Mouse (Mus musculus) spleen, postnatal 14 days (tissue): ENCODE measurements around the gene Micu2.

ENCODE experiments used
- DNase-seq, 2 experiments: peaks; one replicate each; pipeline ENCODE4 v3.0.0; 2021 to 2022; ENCODE audit warnings: low spot score in 2 of 2

The Micu2 gene

DNA sequence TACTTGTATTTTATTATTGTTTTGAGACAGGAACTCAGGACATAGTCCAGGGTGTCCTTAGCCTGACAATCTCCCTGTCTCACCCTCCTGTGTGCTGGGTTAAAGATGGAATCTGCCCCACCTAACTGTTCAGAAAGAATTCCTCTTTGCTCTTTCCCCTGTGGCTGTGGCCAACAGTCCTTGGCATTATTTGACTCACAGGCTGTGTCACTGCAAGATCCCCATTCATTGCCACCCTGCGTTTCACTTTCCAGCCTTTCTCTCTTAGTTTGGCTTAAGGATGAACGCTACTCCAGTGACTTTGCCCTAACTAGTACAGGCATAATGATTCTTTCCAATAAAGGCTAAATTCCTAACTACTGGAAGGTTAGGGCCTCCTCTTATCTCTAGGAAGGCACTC lies 104.7 kb downstream of the Micu2 start:
- DNase-seq = no peak

DNA sequence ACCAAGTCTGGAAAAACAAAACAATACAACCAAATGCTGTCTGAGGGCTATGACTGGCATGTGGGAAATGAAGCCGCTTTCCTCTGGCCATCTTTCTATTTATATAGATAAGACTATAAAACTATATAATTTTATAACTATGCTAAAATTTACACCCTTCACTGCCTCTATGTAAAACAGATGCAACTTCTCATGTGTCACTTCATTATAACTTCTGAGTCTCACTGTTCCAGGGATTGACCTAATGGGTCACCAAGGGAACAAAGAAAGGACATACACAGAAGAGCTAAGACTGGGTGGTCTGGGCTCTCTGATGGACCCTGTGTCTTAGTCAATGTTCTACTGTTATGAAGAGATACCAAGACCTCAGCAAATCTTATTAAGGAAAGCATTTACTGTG lies 106.1 kb downstream of the Micu2 start:
- DNase-seq = no peak

DNA sequence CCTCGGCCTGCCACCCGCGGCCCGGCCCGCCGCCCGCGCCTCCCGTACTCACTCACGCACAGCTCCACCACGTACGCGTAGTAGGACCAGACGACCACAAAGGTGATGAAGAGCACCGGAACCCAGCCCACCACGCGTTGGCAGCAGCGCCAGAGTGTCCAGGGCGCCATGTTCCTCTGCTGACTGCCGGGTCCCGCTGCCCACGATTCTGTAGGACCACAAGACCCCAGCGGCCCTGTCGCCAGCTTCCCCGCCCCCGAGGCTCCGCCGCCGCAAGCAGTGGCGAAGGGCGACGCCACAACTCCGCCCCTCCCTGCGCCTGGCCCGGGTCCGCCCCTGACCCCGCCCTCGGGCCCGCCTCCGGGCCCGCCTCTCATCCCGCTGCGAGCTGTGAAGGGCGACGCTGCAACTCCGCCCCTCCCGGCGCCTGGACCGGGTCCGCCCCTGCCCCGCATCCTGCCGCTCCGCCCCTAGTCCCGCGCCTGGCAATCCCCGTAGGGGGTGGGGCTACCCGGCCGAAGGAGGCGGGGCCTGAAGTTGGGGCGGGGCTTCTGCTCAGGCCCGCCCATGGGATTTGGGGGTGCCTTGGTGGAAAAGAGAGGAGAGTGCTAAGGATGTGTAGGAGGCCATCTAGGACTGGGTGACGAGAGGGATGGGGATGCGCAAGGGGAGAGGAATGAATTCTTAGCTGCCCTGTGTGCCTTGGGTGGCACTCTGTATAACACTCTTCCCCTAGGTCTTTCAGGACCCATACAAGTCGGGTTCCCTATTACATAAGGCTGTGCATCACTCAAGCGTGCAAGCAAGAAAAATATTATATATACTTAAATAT lies 108.8 kb downstream of the Micu2 start, which contains the start of gene Zdhhc20:
Zdhhc20 (minus strand) TSS at position 266 of the 832 bp plus-strand sequence.
- peak; percentile 91 to 92 for DNase-seq

DNA sequence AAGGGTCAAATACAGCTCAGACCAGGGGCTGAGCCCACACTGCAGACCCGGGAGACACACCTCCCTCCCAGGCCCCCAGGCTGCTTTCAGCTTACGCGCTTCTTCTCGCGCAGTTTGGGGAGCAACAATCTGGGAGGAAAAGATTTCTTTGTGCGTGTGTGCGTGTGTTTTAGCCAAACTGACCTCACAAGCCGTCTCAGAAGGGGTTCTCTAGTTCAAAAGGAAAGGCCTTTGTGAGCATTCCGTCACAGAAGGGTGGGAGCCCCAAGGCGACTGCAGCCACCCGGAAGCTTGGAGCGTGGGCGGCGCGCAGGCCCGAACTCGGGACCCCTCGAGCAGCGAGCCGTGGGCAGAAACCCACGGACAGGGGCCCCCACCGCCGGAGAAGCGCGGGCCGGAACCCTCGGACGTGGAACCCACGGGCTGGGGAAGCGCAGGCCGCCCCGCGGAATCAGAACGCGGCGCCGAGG lies 109.5 kb downstream of the Micu2 start:
- DNase-seq = peak in 1 of 2 experiments; percentile 38

DNA sequence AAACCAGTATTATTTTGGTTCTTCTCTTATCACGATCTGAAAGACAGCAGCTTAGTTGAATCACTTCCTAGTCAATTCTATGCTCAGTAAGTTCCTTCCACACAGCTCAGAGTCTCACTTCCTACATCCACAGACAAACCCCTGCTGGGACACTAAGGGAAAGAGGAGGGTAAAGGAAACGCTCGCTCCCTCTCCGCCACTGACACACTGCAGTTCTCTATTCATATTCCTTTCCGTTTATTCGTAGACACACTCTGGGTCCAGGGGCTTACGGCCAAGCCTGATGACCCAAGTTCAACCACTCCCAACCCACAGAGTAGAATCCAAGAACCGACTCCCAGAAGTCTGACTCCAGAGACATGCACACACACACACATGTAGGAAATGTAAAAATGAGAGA lies 111.9 kb downstream of the Micu2 start:
- no peak for DNase-seq

DNA sequence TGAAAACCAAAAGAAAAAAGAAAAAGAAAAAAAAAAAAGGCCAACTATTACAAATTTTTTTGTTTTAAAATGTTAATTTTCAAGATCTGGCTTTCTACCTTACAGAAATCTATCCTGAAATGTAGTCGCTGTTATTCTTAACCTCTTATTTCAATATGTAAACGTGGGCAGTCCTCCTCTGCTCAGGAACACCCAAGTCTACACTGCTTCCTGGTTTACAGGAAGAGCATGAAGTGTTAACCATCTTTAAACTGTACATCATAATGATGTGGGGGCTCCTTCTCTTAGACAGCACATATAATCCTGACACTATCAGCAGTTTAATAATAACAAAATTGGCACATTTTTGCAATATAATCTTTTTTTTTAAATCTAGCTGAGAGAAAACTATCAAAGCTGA lies 113.0 kb downstream of the Micu2 start:
- DNase-seq = no peak

GRCm38 (mm10) chr14:57883341-57883740 lies 115.7 kb downstream of the Micu2 start:
- no peak for DNase-seq

DNA sequence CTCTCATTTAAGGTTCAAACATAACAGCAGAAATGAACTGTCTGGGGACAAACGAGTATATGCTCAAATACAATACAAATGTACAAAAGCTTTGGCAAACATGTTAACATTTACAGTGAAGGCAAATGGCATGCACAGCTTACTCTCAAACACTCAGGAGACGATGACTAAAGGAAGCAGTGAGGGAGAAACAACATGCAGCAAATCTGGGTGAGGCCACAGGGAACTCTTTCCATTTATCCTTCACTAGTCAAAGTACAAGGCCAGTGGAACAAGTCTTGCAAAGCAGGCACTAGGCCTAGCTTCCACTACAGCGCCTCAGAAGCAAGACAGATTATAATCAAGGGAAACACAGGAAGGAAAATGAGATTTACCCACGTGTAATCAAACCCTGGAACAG lies 116.3 kb downstream of the Micu2 start:
- DNase-seq = no peak

GRCm38 (mm10) chr14:57881793-57882192 lies 117.3 kb downstream of the Micu2 start:
- no peak for DNase-seq

GRCm38 (mm10) chr14:57881074-57881473 lies 118.0 kb downstream of the Micu2 start:
- no peak for DNase-seq

- DNase-seq = no peak
Measured at GRCm38 (mm10) chr14:57877921-57878320, 121.1 kb downstream of the Micu2 start.

DNA sequence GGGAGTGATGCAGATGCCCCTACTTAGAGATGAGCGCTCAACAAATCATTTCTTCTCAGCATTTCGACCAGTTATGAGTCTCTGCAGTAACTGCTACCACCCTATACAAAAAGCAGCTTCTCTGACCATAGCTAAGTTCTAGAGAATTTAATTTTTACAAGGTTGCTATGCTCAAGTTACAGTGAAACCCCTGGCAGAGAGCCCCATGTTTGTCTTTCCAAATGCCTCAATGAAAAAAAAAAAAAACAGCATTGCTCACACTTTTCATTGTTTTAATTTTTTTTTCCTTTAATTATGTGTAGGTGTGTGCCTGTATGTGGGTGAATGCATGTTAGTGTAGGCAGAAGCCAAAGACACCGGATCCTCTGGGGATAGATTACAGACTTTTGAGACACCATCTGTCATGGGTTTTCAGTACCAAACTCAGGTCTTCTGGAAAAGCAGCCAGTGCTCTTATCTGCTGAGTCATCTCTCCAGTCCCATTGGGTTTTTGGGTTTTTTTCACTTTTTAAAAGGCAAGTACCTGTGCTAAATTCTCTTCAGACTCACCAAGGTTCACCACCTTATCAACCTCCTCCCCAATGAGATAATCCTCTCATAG lies 132.3 kb downstream of the Micu2 start:
- no peak for DNase-seq
